Mouse (Mus musculus) ES-E14 (cell line): Measurements from ENCODE around the gene Csnk1e.

Experiments
- CHD2 ChIP-seq: IDR thresholded peaks from 2 replicates; pipeline ENCODE4 v1.6.1; 2014; ENCODE audit warnings: mild to moderate bottlenecking, low read depth, low read length, inconsistent platforms
- HCFC1 ChIP-seq: IDR thresholded peaks from 2 replicates; pipeline ENCODE4 v1.6.1; 2012; ENCODE audit warnings: low read length, inconsistent platforms, borderline replicate concordance; ENCODE audit not compliant: insufficient read depth
- MAFK ChIP-seq: IDR thresholded peaks from 2 replicates; pipeline ENCODE4 v1.6.1; 2014; ENCODE audit warnings: mild to moderate bottlenecking, low read depth, low read length, inconsistent platforms; ENCODE audit not compliant: insufficient read depth
- ZC3H11A ChIP-seq: IDR thresholded peaks from 2 replicates; pipeline ENCODE4 v1.6.1; 2012; ENCODE audit warnings: low read depth, mild to moderate bottlenecking, inconsistent platforms, low read length, borderline replicate concordance
- ZNF384 ChIP-seq: IDR thresholded peaks from 2 replicates; pipeline ENCODE4 v1.6.1; 2012; ENCODE audit warnings: low read depth, low read length, inconsistent platforms

GRCm38 (mm10) chr15:79502891-79503341 lies 47.5 kb upstream of the Csnk1e start:
- TF ChIP-seq ZC3H11A (no peak), ZNF384 (no peak), HCFC1 (no peak), MAFK (no peak), CHD2 (no peak)
